Mouse (Mus musculus): Measurements from ENCODE around the gene Spty2d1.
"Not testable (repeated sequence)": the region's sequence is repeated elsewhere in the genome, so short reads cannot be mapped to it uniquely, and the experiment has no call there.

The Spty2d1 gene

DNA sequence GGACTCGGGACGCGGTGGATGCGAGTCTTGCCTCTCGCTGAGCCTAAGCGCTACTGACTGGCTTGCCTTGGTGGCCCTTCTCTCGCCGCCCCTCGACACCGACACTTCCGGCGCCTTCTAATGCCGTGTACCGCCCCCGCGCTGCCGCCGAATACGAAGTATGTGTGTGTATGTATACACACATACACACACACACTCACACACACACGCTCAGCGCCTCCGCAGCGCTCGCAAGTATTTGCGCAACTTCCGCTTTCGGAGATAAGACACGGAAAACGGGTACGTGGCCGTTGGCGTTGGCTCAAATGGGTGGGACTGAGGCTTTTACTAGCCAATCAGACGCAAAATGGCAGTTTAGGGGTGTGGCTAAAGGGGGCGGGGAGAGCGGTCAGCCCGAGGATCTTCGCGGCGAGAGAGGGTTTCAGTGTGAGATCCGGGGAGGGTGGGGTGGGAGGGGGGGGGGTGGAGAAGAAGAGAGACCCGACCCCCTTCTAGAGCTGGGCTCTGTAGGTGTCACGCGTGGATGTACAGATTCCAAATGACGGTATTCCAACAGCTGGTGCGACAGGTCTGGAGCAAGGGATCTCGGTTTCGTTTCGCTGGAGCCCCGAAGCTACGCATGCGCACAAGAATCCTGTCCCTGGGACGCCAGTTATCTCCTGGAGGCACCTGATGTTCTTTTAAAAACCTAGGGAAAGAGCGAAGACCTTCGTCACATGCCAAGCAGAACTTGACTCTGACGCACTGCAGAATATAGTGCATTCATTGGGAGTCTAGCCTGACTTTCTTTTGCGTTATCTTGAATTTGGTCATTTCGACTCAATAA, at the start of gene Spty2d1:
Gene Spty2d1, minus strand, starts transcription at position 244 of the 826 bp plus-strand sequence.
- DNase-seq (ENCODE audit: low spot score), result peak; percentile 99

DNA sequence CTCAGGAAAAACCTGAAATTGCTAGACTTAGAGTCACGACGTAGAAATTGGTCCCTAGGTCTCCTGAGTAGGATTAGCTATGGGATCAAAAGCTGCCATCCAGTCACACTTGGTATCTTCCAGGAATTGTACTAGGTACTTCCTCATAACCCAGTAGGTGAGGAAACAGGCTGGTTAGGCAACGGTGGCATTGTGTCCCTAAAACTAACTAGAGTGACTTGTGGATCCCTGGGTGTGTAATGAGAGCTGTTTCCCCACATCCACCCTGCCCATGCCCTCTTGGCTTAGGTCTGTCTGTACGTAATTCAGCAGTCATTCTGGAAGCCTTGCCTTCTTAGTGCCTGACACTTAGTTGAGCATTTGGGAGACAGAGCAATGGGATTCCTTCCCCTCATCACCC, 48.1 kb upstream of the Spty2d1 start:
- peak; percentile 23 for DNase-seq (ENCODE audit: low spot score)

DNA sequence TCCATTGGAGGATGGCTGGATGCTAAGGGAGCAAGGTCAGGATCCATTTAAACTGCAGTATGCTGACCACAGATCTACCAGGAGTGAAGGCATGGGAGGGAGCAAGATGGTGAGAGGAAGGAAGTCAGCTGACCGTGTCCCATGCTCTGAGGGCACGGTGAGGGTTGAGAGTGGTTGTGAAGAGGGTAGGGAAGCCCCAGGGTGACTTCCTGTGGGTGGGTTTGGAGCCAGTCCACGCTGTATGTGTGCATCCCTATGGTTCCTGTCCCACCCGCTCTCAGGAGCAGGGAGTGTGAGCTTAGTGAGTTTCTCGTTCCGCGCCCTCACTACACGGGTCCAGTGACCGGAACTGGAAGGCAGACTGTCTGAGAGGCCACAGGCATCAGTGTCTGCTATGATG, 47.5 kb upstream of the Spty2d1 start:
- DNase-seq (ENCODE audit: low spot score), result peak; percentile 31

DNA sequence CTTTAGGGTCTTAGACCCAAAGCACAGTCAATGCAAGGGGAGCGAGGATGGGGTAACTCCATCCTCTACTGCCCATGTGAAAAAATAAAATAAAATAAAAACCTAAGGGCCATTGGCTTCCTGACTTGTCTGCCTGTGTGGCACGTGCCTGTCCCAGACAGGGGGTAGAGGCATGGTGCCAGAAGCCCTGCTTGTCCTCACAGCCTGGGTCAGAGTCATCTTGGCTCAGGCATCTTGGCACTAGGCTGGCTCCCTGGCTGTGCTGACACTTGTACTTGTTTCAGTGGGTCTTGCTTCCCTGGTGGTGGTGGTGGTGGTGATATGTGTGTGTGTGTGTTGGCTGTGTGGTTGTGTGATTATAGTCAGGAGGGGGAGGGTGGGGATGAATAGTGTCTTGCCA, 46.5 kb upstream of the Spty2d1 start:
- no peak for DNase-seq (ENCODE audit: low spot score)

DNA sequence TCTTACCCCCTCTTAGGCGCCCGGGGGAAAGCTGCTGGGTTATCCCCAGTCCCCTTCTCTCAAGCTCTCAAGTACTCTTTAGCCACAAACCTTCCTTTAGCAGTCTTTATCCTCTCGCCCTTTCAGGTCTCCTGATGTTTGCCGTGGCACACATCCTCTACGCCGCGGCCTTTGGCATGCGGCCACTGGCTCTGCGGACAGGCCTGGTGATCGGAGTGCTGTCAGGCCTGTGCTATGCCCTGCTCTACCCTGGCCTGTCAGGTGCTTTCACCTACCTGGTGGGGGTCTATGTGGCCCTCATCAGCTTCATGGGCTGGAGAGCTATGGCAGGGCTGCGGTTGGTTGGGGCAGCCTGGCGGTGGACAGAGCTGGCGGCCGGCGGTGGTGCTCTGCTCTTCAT, 45.1 kb upstream of the Spty2d1 start:
- DNase-seq (ENCODE audit: low spot score), result no peak

DNA sequence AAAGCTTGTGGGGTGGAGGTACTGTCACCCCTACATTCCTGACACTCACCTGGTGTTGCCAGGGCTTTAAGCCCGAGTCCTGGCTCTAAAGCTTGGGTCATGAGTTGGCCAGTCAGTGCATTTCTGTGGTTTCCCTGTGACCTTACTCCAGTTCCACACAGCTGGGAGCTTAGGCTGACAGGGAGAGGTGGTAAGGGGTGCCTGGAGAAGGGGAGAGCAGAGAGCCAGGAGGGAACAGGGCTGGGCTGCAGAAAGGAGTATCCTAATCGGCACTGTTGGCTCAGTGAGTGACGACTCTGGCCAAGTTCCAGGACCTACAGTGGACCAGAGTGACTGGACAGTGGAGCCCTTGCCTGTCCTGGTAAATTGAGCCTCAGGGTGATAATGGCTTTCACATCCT, 44.1 kb upstream of the Spty2d1 start:
- no peak for DNase-seq (ENCODE audit: low spot score)

DNA sequence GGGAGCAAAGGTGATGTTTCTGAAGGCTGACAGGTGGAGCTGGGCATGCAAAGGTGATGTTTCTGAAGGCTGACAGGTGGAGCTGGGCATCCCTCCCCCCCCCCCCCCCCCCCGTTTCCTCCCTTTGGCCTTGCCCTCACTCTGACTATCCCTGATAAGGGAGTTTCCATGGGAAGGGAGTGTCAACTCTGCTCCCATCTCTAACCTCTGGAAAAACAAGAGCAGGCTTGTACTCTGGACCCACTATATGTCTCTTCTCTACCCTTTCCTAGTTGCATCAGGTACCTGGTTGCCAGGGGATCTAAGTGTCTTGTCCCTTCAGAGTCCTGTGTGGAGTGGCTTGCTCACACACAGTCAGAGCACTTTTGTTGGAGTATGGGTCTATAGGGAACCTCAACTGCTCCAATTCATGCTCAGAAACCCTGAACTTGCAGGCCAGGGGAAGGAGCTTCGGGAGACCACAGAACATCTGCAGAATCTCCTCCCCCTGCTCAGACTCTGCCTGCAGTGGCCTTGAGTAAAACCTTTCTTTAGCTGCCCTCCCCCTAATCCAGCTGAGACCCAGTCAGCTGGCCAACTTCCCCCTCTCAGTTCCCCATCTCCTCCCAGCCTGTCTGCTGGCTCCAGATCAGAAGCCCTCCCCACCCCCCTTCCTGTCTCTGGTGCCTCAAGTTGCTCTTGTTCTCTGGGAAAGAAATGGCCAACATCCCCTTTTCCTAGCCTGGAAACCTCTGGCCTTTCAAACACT, 43.4 kb upstream of the Spty2d1 start:
- peak; percentile 67 for DNase-seq (ENCODE audit: low spot score)

DNA sequence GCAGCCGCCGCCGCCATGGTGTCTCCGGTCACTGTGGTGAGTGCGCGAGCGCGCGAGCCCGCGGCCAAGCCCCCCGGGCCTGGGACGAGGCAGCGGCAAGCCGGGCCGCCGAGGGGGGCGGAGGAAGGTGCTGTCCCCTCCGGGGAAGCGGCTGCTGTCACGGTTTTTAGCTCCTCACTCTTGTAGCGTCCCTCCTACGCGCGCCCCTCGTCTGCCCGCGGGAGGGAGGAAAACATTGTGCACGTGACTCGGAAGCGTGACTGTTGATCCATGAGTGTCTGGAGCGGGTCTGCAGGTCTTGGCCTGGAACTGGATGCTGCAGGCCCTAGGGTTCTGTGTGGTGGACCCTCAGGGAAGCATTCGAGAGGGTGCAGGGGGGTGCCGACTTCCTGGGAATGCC, 42.6 kb upstream of the Spty2d1 start:
- peak; percentile 57 for DNase-seq (ENCODE audit: low spot score)

DNA sequence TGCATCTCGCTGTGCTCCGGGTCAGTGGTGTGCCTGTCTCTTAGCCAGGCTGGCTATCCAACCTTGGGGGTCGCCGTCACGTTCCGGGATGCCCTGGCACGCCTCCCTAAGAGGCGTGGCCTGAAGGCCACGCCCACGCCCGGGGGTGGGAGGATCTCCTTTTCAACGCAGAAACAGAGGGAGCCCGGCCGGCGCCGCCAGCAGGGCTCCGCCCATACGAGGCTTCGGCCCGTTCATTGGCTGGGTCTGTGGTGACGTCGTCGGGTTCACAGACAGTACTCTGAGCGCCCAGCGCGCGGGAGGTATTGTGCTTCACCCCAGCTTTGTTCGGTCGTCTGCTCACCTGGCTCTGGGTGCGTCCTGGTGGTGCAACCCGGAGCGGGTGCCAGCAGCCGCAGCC, 42.2 kb upstream of the Spty2d1 start, which contains the start of gene Tmem86a:
Gene Tmem86a, plus strand, starts transcription at position 236 of the 400 bp plus-strand sequence.
- peak; percentile 96 for DNase-seq (ENCODE audit: low spot score)

DNA sequence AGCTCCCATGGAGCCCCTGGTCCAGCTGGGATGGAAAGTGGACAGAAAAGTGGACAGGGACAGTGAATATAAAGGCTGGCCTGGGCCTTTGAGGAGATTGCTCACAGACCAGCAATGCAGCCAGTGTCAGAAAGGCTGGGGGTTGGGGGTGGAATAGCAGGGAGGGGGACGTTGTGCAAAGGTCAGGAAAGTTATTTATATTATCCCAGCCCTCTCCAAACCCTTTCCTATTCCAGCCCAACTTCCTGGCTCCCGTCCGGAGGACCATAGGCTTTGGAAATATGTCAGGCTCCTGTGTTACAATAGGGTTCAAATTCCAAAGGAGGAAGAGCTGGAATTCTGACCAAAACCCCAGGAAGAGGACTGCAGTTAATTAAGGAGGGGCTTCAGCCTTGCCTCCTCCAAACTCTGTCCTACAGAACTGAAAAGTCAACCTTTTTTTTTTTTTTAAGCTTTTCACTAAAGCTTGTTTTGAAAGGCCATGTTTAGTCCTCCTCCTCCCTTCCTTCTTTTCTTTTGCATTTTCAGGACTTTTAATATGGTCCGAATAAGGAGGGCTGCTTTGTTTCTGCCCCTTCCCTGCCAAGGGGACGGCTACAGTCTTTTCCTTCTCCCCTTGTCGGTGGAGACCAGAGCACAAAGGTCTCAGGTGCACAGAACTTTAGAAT, 34.7 kb upstream of the Spty2d1 start:
- DNase-seq (ENCODE audit: low spot score), result no peak

DNA sequence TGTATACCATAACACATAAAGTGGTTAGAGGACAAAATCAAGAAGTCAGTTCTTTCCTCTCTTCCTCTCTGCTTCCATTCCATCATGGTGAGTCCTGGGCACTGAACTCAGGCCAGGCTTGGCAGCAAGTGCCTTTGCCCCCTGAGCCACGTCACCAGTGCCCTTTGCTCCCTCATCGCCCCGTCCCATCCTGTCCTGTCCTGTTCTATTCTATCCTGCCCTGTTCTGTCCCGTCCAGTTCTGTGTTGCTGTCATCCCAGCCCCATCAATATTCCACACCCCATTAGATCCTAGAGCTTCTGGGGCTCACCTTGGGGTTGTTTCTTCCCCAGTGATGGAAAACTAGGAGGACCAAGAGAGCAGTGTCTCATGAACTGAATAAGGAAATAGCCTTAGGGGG, 33.9 kb upstream of the Spty2d1 start:
- no peak for DNase-seq (ENCODE audit: low spot score)

DNA sequence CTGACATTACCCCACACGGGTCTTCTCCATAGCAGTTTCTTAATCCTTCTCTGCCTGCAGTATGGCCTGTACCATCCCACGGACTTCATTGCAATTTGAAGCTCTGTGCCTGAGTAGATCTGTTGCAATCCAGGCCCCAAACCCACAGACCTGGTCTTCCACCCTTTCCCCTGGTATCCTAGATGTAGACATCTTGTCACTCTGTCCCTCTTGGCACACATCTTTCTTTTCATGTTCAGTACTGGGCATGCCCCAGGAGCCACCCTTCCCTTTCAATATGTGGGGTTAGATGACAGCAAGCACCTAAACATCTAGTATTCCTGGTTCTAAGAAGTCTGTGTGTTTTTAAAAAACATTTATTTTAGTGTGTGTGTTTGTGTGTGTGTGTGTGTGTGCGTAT, 33.5 kb upstream of the Spty2d1 start:
- DNase-seq (ENCODE audit: low spot score), result no peak

DNA sequence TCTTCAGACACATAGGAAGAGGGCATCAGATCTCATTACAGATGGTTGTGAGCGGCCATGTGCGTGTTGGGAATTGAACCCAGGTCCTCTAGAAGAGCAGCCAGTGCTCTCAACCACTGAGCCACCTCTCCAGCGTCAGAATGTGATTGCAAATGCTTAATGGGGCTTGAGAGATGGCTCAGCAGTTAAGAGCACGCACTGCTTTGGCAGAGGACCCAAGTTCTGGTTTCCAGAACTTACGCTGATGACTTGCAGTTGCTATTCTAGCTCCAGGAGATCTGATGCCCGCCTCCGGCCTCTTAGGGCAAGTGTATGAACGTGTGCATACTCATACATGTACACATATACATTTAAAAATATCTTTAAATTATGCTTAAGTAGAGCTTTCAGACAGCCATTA, 27.2 kb upstream of the Spty2d1 start:
- no peak for DNase-seq (ENCODE audit: low spot score)

DNA sequence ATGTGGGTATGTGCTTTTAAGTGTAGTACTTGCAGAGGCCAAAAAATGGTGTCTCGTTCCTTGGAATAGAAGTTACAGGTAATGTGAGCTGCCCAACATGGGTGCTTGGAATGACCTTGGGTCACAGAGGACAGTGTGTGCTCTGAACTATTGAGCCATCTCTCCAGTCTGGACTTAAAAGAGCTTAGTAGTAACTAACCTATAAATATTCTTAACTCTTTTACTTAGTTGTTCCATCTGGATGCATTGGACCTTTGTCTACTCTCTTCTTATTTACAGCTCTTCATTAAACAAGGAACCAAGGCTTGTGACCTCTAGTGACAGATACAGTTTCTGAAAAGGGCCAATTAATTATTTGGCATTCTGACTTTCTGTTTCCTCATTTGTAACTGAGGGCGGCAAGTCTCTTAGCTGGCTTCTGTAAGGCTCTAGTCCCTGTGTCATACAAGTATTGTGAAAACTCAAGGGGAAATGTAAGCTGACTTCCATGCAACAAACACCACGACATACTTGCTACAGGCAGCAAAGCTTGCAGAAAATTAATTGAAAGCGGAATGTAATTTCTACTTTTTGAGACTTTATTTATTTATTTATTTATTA, 26.7 kb upstream of the Spty2d1 start:
- DNase-seq (ENCODE audit: low spot score), result no peak

DNA sequence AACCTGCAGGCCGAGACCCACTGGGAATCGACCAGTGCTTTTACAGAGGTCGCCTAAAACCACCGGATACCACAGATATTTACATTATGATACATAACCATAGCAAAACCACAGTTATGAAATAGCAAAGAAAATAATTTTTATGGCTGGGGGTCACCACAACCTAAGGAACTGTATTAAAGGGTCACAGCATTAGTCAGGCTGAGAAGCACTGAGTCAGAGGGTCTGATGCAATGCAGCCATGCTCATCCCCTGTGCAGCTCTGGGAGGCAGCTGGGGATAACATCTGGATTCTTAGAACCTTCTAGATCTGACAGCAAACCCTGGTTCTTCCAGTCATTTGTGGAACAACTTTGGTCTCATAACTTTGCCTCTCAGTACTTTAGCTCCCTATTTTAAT, 23.2 kb upstream of the Spty2d1 start:
- DNase-seq (ENCODE audit: low spot score), result no peak

DNA sequence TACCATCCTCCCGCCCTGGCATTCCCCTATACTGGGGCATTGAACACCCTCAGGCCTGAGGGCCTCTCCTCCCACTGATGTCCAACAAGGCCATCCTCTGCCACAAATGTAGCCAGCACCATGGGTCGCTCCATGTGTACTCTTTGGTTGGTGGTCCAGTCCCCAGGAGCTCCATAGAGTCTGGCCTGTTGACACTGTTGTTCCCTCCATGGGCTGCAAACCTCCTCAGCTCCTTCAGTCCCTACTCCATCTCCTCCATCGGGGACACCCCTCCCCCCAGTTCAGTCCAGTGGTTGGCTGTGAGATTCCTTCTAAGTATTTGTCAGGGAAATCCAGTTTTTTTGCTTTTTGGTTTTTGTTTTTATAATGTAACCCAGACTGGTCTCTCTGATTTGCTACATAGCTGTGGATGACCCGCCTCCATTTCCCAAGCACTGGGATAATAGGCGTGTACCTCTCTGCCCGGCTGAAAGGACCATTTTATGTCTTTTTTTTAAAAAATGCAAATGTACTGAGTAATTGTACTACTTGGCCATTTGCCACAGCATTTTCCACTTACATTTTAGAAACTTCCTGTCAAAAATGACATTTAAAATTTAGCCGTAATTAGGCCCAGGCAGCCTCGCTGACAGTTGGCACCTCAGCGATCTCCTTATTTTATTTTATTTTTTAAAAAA, 22.4 kb upstream of the Spty2d1 start:
- no peak for DNase-seq (ENCODE audit: low spot score)

DNA sequence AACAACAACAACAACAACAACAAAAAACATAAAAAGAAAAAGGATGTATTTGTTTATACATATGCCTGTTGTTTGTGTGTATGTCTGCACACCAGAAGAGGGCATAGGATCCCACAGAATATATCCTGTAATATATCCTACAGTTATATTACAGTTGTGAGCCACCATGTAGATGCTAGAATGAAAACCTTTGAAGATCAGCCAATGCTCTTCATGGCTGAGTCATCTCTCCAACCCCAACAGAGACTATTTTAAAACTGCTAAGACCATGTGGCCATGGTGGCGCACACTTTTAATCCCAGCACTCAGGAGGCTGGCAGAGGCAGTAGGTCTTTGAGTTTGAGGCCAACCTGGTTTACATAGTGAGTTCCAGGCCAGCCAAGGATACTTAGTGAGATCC, 19.3 kb upstream of the Spty2d1 start:
- no peak for DNase-seq (ENCODE audit: low spot score)

DNA sequence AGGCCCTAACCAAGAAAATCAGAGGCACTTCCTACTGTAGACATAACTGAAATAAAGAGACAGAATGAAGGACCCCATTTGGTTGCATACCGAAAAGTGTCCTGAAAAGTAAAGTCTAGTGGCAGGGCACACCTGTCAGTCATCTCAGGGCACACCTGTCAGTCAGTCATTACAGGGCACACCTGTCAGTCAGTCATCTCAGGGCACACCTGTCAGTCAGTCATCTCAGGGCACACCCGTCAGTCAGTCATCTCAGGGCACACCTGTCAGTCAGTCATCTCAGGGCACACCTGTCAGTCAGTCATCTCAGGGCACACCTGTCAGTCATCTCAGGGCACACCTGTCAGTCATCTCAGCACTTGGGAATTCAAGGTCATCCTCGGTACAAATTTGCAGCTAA, 18.7 kb upstream of the Spty2d1 start:
- DNase-seq (ENCODE audit: low spot score), result not testable (repeated sequence)

DNA sequence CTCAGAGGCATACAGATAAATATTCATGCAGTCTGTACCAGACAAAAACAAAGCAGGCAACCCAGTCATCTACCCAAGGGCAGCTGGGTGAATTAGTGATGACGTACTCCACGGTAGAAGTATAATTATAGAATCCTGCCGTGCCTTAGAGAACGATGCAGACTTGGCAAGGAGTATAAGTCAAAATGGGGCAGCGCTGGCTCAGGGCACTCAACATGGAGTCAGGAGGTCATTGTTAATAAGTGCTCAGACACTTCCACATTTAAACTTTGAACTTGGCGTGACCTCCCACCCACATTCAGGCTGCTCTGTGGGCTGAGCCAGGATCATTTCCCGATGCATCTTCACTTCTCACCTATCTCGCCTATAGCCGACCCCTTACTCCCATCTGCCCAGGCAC, 17.2 kb upstream of the Spty2d1 start:
- no peak for DNase-seq (ENCODE audit: low spot score)

DNA sequence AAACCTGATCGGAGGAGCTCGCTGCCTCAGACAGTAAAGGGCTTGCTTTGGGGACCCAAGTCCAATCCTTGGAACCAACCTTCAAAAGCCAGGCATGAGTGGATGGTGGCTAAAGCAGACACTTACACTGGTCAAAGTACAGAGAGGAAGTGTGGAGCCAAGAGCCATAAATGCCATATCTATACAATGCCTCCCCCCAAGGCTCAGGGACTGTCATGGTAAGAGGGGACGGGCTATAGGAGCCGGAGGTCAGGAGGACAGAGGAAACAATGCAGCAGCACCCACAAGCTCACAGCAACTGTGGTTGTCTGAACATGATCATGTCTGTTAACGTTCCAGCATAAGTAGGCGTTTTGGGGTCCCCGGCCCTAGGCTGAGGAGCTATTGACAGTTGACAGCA, 16.2 kb upstream of the Spty2d1 start:
- DNase-seq (ENCODE audit: low spot score), result no peak

DNA sequence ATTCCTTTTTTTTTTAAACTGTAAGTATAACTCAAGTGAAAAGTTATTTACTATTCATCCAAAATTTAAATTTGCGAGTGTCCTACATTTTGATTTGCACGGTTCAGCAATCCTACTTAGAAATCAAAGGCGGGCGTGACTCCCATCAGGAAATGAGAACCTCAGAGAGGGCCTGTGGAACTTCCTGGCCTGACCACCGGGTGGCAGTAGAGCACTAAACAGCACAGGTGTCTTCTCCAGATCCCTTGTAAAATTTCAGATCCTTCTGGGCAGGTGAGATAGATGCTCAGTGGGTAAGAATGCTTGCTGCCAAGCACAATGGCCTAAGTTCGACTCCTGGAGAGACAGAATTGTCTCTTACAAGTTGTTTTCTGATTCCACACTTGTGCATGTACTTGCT, 15.3 kb upstream of the Spty2d1 start:
- DNase-seq (ENCODE audit: low spot score), result peak; percentile 85

DNA sequence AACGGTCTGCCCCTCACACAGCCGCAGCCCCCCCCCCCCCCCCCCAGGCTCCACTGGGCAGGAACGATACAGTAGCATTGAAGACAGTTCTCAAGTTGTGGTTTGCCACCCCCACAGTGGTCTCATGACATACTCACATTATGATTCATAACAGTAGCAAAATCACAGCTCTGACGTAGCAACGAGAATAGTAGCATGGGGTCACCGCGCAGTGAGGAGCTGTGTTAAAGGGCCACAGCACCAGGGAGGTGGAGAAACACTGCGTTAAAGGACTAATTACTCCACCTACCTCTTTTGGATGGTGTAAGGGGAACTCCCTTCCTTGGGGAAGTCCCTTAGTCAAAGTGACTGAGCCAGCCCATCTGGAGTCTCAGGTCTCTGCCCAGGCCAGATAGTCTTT, 14.3 kb upstream of the Spty2d1 start:
- peak; percentile 22 for DNase-seq (ENCODE audit: low spot score)
